Mouse (Mus musculus): ENCODE results near the gene Insl5. TPM values are rescaled to one million over a fixed set of nuclear protein-coding genes. Genes with fewer than 3 reads are reported as not detected.
A peak's percentile ranks its signal among the peaks of the same experiment; 100 is the strongest.

Insl5 gene
- polyA plus RNA-seq, 1 experiment = not detected

DNA sequence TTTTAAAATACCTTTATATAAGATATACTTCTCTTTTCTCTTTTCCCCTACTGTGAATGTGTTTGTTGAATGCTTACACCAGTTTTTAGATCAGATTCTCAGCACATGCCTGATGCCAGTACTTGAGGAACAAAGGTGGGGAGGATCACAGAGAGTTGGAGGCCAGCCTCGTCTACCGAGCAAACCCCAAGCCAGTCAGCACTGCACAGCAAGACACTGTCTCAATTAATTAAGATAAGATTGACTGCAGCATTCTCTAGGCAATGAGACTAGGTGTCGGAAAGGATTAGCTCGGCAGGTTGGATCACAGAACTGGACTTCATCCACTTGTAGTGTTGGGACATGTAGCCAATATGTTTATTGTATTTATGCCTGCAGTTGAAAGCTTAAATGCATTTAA lies 39.3 kb downstream of the Insl5 start:
- Histone ChIP-seq H3K4me3 (replicated peaks; ENCODE audit: control insufficient read depth, low read depth, low read length) (no peak overlapping the region), H3K4me1 (ENCODE audit: control insufficient read depth, insufficient read depth, low read length) (no peaks in the 10 kb centered on the region), H3K27ac (ENCODE audit: control insufficient read depth, insufficient read depth, low read depth, low read length, poor library complexity) (no peak overlapping the region)
- WGBS = 92% methylated on average over 4 of the region's 4 CpGs
- TF ChIP-seq POLR2A (IDR thresholded peaks at IDR 0.05; ENCODE audit: borderline replicate concordance, control insufficient read depth, low read depth, low read length) (no peak), CTCF (IDR thresholded peaks at IDR 0.05; ENCODE audit: control insufficient read depth, insufficient read depth, low read length) (no peak)

DNA sequence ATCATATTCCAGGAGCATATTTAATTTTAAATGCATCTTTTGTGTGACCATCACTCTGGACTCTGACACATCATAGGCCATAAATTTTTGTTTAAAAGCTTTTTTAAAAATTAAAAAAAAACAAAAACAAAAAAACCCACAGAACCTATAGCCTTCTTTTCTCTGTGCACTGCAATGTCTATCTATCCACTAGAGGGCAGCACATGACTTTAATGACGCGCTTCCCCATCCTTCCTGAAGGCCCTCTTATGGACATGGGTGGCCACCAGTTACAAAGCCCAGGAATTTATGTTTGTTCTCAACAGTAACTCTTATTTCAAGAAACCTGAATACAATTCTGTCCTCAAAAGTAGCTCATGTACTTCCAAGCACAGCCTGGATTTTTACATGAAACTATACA lies 39.7 kb downstream of the Insl5 start:
- WGBS = 1% methylated on average over 2 of the region's 2 CpGs
- Histone ChIP-seq H3K4me3 (replicated peaks; ENCODE audit: control insufficient read depth, low read depth, low read length) (no peak overlapping the region), H3K4me1 (ENCODE audit: control insufficient read depth, insufficient read depth, low read length) (no peaks in the 10 kb centered on the region), H3K27ac (ENCODE audit: control insufficient read depth, insufficient read depth, low read depth, low read length, poor library complexity) (no peak overlapping the region)
- peak; percentile 54; the same call in 1 of the 2 replicates for TF ChIP-seq CTCF (IDR thresholded peaks at IDR 0.05; ENCODE audit: control insufficient read depth, insufficient read depth, low read length)
- TF ChIP-seq POLR2A (IDR thresholded peaks at IDR 0.05; ENCODE audit: borderline replicate concordance, control insufficient read depth, low read depth, low read length) = no peak

DNA sequence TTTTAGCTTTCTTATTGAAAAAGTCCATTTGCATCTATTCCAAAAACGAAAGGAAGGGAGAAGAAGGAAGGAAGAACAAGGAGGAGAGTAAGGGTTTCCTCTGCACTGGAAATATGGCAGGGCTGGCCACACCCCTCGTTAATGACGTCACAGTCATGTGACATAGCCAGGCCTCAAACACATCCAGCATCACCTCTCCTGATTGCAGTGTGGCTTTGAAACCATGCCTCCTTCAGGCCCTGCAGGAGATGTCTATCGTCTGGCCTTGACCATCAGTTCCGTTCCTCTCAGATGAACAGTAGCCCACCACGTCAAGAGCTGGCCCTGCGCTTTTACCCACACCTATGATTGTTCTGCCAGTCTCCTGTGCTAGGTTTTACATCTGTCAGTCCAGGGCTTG lies 40.5 kb downstream of the Insl5 start:
- WGBS = 67% methylated on average over 7 of the region's 7 CpGs
- TF ChIP-seq POLR2A (IDR thresholded peaks at IDR 0.05; ENCODE audit: borderline replicate concordance, control insufficient read depth, low read depth, low read length) = no peak
- no peak for TF ChIP-seq CTCF (IDR thresholded peaks at IDR 0.05; ENCODE audit: control insufficient read depth, insufficient read depth, low read length)
- H3K4me1 ChIP-seq (ENCODE audit: control insufficient read depth, insufficient read depth, low read length) = no peaks in the 10 kb centered on the region; the same call in none of the 2 replicates
- H3K4me3 ChIP-seq (replicated peaks; ENCODE audit: control insufficient read depth, low read depth, low read length) = no peak overlapping the region
- no peak overlapping the region for H3K27ac ChIP-seq (ENCODE audit: control insufficient read depth, insufficient read depth, low read depth, low read length, poor library complexity)

GRCm38 (mm10) chr4:102981709-102982108 lies 44.9 kb downstream of the Insl5 start:
- H3K4me3 ChIP-seq (replicated peaks; ENCODE audit: control insufficient read depth, low read depth, low read length) = no peak overlapping the region
- TF ChIP-seq CTCF (IDR thresholded peaks at IDR 0.05; ENCODE audit: control insufficient read depth, insufficient read depth, low read length) = no peak
- no peak for TF ChIP-seq POLR2A (IDR thresholded peaks at IDR 0.05; ENCODE audit: borderline replicate concordance, control insufficient read depth, low read depth, low read length)
- WGBS = 48% methylated on average over 8 of the region's 8 CpGs

GRCm38 (mm10) chr4:102979385-102979784 lies 47.3 kb downstream of the Insl5 start:
- no peak for TF ChIP-seq POLR2A (IDR thresholded peaks at IDR 0.05; ENCODE audit: borderline replicate concordance, control insufficient read depth, low read depth, low read length)
- no peak for TF ChIP-seq CTCF (IDR thresholded peaks at IDR 0.05; ENCODE audit: control insufficient read depth, insufficient read depth, low read length)
- WGBS = 16% methylated on average over 5 of the region's 5 CpGs
- no peak overlapping the region for H3K4me3 ChIP-seq (replicated peaks; ENCODE audit: control insufficient read depth, low read depth, low read length)

More at GRCm38 (mm10) chr4:102981709-102982108, 44.9 kb downstream of the Insl5 start:
- H3K4me1 ChIP-seq (ENCODE audit: control insufficient read depth, insufficient read depth, low read length) = no peaks in the 10 kb centered on the region; the same call in none of the 2 replicates
- H3K27ac ChIP-seq (ENCODE audit: control insufficient read depth, insufficient read depth, low read depth, low read length, poor library complexity) = no peak overlapping the region

GRCm38 (mm10) chr4:102978440-102978839 lies 48.2 kb downstream of the Insl5 start, which contains the start of gene Tctex1d1:
TSS of gene Tctex1d1 (plus strand) at chr4:102978606.
- TF ChIP-seq CTCF (IDR thresholded peaks at IDR 0.05; ENCODE audit: control insufficient read depth, insufficient read depth, low read length) = no peak
- TF ChIP-seq POLR2A (IDR thresholded peaks at IDR 0.05; ENCODE audit: borderline replicate concordance, control insufficient read depth, low read depth, low read length) = no peak
- no peak within 1 kb of the TSS for H3K27ac ChIP-seq (ENCODE audit: control insufficient read depth, insufficient read depth, low read depth, low read length, poor library complexity)
- no peaks in the 10 kb centered on the region; the same call in none of the 2 replicates for H3K4me1 ChIP-seq (ENCODE audit: control insufficient read depth, insufficient read depth, low read length)
- H3K4me3 ChIP-seq (replicated peaks; ENCODE audit: control insufficient read depth, low read depth, low read length) = no peak within 1 kb of the TSS
- WGBS = 1% methylated on average over 13 of the region's 13 CpGs

More at GRCm38 (mm10) chr4:102979385-102979784, 47.3 kb downstream of the Insl5 start:
- H3K27ac ChIP-seq (ENCODE audit: control insufficient read depth, insufficient read depth, low read depth, low read length, poor library complexity) = no peak overlapping the region
- H3K4me1 ChIP-seq (ENCODE audit: control insufficient read depth, insufficient read depth, low read length) = no peaks in the 10 kb centered on the region; the same call in none of the 2 replicates

GRCm38 (mm10) chr4:102977778-102978321 lies 48.8 kb downstream of the Insl5 start:
- H3K27ac ChIP-seq (ENCODE audit: control insufficient read depth, insufficient read depth, low read depth, low read length, poor library complexity) = no peak overlapping the region
- no peak for TF ChIP-seq CTCF (IDR thresholded peaks at IDR 0.05; ENCODE audit: control insufficient read depth, insufficient read depth, low read length)
- no peak for TF ChIP-seq POLR2A (IDR thresholded peaks at IDR 0.05; ENCODE audit: borderline replicate concordance, control insufficient read depth, low read depth, low read length)
- no peak overlapping the region for H3K4me3 ChIP-seq (replicated peaks; ENCODE audit: control insufficient read depth, low read depth, low read length)
- WGBS = 39% methylated on average over 16 of the region's 16 CpGs
- no peaks in the 10 kb centered on the region; the same call in none of the 2 replicates for H3K4me1 ChIP-seq (ENCODE audit: control insufficient read depth, insufficient read depth, low read length)

DNA sequence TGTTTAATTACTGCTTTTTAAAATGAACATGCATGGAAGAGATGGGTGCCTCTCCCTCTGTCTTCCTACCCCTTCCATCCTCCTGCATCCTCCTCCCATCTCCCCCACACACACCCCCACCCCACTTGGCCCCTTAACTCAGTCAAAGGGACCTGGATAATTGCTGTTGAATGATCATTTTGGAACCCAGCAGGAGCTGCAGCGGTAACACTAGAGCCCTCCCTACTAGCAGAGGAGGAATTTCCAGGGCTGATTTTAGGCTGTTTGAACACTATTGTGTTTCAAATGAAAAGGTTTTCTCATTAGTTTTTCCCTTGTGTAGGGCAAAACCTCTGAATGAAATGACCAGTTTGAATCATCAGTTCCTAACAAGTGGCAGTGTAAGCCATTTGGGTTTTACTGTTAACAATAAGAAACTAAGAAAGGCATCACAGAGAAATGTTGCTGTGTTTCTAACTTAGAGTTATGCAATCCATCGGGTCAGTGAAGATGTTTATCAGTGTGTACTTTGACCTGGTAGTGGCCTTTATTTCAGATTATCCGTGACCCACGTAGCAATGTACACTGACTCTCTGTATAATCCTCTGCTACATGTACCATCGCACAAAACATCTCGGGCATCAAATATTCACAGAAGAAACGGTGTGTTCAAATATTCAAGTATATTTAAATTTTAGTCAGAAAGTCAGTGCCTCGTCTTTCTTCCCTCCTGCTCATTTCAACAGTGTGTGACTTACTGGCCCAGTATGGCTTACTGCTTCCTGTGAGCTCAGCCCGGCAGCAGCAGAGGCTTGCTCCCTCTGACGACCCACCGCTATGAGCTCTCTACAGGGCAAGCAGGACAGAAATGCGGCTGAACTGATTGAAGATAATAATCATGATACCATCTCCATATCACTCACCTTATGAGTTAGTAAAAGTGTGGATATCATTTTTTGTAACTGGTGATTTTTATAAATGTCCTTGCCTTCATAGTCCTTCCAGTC lies 50.1 kb downstream of the Insl5 start:
- TF ChIP-seq POLR2A (IDR thresholded peaks at IDR 0.05; ENCODE audit: borderline replicate concordance, control insufficient read depth, low read depth, low read length) = no peak
- TF ChIP-seq CTCF (IDR thresholded peaks at IDR 0.05; ENCODE audit: control insufficient read depth, insufficient read depth, low read length) = no peak
- WGBS = 66% methylated on average over 12 of the region's 12 CpGs
- Histone ChIP-seq H3K4me1 (ENCODE audit: control insufficient read depth, insufficient read depth, low read length) (no peaks in the 10 kb centered on the region), H3K27ac (ENCODE audit: control insufficient read depth, insufficient read depth, low read depth, low read length, poor library complexity) (no peak overlapping the region), H3K4me3 (replicated peaks; ENCODE audit: control insufficient read depth, low read depth, low read length) (no peak overlapping the region)

All from bone marrow, adult 2 months (tissue).